Mouse (Mus musculus) E14TG2a.4 (cell line): ENCODE data around the gene Astl.

ENCODE experiments used
- H3K27me3 ChIP-seq: 2 replicates; pipeline ENCODE4 v1.6.1; 2014; ENCODE audit warnings: low read length, control low read depth; ENCODE audit not compliant: insufficient read depth
- H3K36me3 ChIP-seq: 2 replicates; pipeline ENCODE4 v1.6.1; 2014; ENCODE audit warnings: low read length, control low read depth; ENCODE audit not compliant: insufficient read depth
- H3K4me1 ChIP-seq: replicated peaks from 2 replicates; pipeline ENCODE4 v1.6.1; 2014; ENCODE audit warnings: low read depth, low read length, control low read depth
- H3K4me3 ChIP-seq: replicated peaks from 2 replicates; pipeline ENCODE4 v1.5.1; 2014; ENCODE audit warnings: mild to moderate bottlenecking, low read length
- H3K9me3 ChIP-seq: 2 replicates; pipeline ENCODE4 v1.6.1; 2014; ENCODE audit warnings: low read length, control low read depth
- CTCF ChIP-seq: conservative IDR thresholded peaks from 2 replicates; pipeline ENCODE4 v1.5.1; 2014; ENCODE audit warnings: low read length
- NANOG ChIP-seq: IDR thresholded peaks from 2 replicates; pipeline ENCODE4 v1.6.1; 2014; ENCODE audit warnings: borderline replicate concordance, low read length, mixed read lengths
- POU5F1 ChIP-seq: IDR thresholded peaks from 2 replicates; pipeline ENCODE4 v1.6.1; 2014; ENCODE audit warnings: low read length, borderline replicate concordance

Astl gene

DNA sequence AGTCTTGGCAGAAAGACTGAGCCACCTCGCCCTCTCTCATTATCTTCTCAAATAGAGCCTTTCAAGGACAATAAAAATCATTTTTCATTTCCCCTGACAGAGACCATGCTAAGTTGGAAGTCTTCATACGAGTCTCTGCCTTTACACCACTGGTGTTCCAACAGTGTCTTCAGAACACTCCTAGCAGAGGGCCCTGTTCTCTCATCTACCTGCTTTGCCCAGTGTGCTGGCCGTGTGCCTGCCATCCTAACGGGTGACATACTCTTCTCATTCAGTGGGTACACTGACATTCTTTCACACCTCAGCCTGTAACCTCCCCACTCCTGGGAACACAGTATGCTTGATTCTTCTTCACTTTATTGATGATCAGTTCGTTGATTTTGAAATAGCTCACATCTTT is 22.0 kb upstream of the Astl start:
- TF ChIP-seq CTCF, result no peak
- no peak for TF ChIP-seq POU5F1
- no peaks in the 10 kb centered on the region for H3K36me3 ChIP-seq
- peaks cover 5% of the 10 kb centered on the region; the same call in 1 of the 2 replicates for H3K9me3 ChIP-seq
- no peaks in the 10 kb centered on the region for H3K4me1 ChIP-seq
- peaks cover 14% of the 10 kb centered on the region for H3K27me3 ChIP-seq
- H3K4me3 ChIP-seq, result no peak overlapping the region

DNA sequence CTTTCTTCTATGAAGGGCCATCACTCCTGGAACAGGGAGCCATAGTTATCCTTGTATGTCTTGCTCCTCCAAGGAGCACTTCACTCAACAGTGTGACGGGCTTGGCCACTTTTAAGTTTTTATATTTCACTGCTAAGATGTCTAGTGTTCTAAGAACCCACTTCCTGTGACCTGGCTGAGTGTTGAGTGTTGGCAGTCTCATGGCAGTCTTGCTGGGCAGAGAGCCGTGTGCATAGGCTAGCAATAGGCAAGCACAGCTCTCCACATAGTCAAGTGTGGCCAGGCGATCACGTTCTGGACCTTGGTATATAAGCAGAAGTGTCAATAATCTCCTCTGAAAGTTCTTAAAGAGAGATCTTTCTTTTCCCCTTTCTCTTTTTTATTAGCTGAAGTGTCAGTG is 20.3 kb upstream of the Astl start:
- Histone ChIP-seq H3K36me3 (no peaks in the 10 kb centered on the region), H3K9me3 (no peaks in the 10 kb centered on the region), H3K4me3 (no peak overlapping the region), H3K4me1 (no peaks in the 10 kb centered on the region), H3K27me3 (peaks cover 14% of the 10 kb centered on the region)
- no peak for TF ChIP-seq POU5F1
- TF ChIP-seq CTCF, result no peak
- no peak for TF ChIP-seq NANOG

DNA sequence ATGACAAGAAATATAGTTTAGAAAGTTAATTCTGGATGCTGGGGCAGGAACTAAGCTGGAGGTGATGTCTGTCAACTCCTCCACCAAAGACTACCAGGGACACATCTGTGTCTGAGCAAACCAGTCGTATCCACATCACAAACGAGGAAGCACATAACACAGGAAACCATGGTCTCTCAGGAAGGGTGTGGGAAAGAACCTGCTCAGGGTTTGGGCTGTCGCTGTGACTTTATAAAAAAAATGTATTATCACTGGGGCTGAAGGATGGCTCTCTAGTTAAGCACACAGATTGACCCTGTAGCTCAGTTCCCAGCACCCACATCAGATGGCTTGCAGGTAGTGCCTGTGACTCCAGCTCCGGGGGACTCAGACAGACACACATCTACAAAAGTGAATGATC is 19.4 kb upstream of the Astl start:
- Histone ChIP-seq H3K4me3 (no peak overlapping the region), H3K27me3 (peaks cover 14% of the 10 kb centered on the region), H3K9me3 (no peaks in the 10 kb centered on the region), H3K36me3 (no peaks in the 10 kb centered on the region), H3K4me1 (no peaks in the 10 kb centered on the region)
- TF ChIP-seq CTCF (no peak), POU5F1 (no peak), NANOG (no peak)

DNA sequence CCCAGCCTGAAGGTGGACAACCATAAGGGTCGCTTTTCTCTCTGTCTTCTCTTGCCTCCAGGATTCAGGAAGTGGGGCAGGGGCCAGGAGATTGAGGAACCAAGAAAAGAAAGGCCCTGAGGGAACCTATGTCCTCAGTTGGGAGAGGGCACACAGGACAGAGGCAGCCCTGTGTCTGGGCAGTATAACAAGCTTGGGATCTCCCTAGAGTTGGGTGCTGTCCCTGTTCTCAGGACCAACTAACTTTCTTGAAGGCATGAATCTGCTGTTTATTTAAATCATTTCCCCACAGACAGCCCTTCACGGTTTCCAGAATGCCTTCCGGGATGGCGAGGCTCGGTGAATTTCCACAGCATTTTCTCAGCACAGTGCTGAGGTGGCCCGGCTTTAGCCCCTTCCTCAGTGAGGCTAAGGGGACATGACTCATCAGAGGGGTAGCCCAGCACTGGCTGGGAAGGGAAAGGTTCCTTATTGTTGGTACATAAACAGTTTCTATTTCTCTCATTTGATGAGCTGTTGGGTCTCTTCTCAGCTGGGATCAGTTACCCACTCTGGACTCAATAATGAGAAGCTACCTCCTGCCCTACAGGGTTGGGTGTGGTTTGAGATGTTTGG is 15.7 kb upstream of the Astl start:
- no peaks in the 10 kb centered on the region for H3K36me3 ChIP-seq
- no peak for TF ChIP-seq POU5F1
- no peak for TF ChIP-seq NANOG
- TF ChIP-seq CTCF, result no peak
- no peaks in the 10 kb centered on the region for H3K9me3 ChIP-seq
- peaks cover 21% of the 10 kb centered on the region for H3K27me3 ChIP-seq
- no peaks in the 10 kb centered on the region for H3K4me1 ChIP-seq
- H3K4me3 ChIP-seq, result no peak overlapping the region

DNA sequence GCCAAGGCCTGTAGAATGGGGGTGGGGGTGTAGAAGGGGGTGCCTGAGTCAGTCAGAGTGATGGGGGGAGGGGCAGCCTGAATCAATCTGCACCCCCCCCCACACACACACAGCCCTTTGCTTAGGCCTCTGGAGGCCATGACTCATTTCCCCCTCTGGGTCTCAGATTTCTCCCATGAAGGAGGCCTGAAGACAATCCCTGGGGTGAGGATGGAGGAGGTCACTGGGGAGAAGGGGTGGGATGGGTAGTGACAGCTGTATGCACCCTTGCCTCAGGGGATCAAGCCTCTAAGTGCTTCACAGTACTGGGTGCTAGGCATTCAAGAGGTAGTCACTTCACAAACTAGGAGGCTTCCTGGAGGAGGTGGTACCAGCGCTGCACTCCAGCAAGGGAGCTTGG is 14.8 kb upstream of the Astl start:
- H3K4me3 ChIP-seq, result no peak overlapping the region
- no peaks in the 10 kb centered on the region for H3K4me1 ChIP-seq
- no peaks in the 10 kb centered on the region for H3K36me3 ChIP-seq
- no peaks in the 10 kb centered on the region for H3K9me3 ChIP-seq
- TF ChIP-seq NANOG (no peak), POU5F1 (no peak), CTCF (no peak)
- H3K27me3 ChIP-seq, result peaks cover 23% of the 10 kb centered on the region

DNA sequence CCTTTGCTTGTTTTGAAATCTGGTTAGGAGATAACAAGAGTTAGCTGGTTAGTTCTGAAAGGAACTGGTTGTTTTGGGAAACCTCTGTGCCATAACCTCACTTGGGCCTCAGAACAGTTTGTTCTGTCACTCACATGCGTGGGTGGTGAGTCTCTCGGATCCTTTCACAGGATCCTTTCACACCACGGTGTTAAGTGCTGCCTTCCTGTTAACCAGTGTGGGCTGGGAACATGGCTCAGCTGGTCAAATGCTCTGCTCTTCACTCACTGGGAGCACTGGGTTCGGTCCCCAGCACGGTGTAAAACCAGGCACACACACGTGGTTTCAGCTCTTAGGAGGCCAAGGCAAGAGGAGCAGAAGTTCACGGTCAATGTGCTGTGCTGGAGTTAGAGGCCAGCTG is 14.0 kb upstream of the Astl start:
- H3K4me3 ChIP-seq, result no peak overlapping the region
- TF ChIP-seq POU5F1, result no peak
- TF ChIP-seq NANOG, result no peak
- no peak for TF ChIP-seq CTCF
- H3K36me3 ChIP-seq, result no peaks in the 10 kb centered on the region
- no peaks in the 10 kb centered on the region for H3K9me3 ChIP-seq
- peaks cover 28% of the 10 kb centered on the region for H3K27me3 ChIP-seq
- no peaks in the 10 kb centered on the region for H3K4me1 ChIP-seq

DNA sequence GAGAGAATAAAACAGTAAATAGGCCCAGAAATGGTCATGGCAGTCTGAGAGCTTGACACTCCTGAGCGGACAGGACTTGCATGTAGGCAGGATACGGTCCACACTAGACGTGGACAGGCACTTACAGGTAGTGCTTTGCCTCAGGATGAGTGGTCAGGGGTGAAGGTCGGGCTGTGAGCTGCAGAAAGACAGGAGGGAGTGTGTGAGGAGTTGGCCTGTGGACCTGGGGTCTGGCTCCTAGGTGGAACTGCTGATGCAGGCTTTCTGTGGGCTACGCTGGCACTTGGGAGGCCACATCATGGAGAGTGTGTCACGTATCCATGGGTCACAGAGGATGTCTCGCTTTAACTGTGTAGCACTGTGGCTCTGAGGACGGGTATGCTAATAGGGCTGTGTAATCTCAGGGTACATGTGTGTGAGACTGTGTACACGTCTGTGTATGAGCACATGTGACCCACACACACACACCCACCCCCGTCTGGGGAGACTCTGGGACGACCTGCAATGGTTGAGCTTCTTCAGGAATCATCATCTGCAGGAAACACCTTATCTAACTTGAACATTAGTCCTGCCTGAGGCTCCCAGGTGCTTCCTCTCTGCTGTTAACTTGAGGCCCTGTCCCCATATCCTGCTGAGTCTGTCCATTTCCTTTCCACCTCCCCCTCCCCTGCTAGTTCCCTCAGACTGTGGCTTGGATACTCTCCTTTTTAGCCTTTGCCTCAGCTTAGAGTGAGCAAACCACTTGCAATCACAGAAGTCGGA is 10.2 kb upstream of the Astl start:
- Histone ChIP-seq H3K36me3 (no peaks in the 10 kb centered on the region), H3K4me3 (no peak overlapping the region), H3K4me1 (no peaks in the 10 kb centered on the region), H3K27me3 (peaks cover 55% of the 10 kb centered on the region), H3K9me3 (no peaks in the 10 kb centered on the region)
- TF ChIP-seq POU5F1 (no peak), NANOG (no peak), CTCF (no peak)

DNA sequence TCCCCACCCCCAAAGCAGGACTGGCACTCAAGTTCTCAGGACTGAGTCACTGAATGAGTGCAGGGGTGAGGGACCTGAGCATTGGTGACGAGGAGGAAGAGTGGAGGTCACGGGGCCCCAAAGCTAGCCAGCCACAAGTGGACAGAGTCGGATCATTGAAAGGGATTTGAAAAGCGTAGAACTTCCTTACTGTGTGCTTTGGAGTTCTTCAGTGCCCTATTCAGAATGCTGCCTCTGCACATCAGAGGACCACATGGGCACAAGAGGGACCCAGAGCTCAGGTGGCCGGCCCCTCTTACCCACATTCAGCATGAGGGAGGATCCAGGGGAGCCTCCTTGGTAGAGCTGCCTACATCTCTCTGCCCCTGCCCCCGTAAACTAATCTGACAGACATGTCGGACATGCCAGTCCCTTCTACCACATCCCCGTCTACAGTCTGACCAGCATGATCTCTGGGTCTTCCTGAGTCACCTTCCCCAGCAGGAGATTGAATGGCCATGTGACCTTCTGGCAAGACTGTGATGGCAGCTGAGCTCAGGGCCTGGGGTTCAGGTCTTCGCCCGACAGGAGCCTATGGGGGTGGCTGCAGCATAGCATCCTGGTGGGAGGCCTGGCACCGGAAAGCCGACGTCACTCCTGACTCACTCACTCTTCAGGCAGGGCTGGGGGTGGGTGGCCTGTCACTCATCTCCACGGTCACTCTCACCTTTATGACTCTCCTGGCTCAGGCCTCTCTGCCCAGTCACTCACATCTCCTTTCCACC is 5.5 kb upstream of the Astl start:
- 0 out of 2 replicates have a peak, but pooled peaks cover 3% of the 10 kb centered on the region for H3K9me3 ChIP-seq
- H3K36me3 ChIP-seq, result no peaks in the 10 kb centered on the region
- H3K4me1 ChIP-seq, result peaks cover 25% of the 10 kb centered on the region
- H3K27me3 ChIP-seq, result peaks cover 92% of the 10 kb centered on the region
- TF ChIP-seq NANOG (no peak), CTCF (no peak)
- H3K4me3 ChIP-seq, result no peak overlapping the region
